In the genomic region with DNA sequence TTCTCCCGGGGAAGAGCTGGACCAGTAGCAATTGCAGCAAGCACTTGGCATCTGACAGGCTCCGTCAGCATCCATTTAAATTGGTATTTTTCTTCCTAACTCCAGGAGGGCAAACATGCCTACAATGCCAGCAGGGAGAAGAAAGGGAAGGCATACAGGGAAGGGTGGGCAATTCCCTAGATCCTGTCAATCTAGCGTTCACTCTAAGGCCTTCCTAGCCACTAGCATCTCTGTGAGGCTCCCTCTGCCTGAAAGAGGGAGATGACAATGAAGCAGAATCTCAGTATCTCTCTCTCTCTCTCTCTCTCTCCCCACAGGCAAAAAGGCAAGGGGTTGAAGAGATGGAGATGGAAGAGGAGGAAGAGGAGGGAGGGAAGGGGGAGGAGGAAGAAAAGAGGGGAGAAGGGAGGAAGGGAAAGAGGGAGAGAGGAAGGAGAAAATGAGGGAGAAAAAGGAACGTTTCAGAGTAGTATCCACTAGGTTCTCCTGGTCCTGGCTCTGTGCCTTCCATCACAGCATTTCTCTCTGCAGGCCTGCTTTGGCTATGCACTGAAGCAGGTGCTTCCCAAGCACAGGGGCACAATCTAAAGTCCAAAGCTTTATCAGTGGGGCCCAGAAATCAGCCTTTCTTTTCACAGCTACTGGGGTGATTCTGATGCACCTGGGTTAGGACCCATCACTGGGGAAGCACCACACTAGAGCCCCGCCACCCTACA, we compare ENCODE assay signal across 30 mouse cellular contexts.
DNase-seq lines count a peak whose midpoint lies in the region; ATAC-seq lines count a peak whose summit lies in the region.
"Had no signal": no experiment of that assay in that cellular context is flagged by ENCODE, and none has a peak within 500 bp of the region (broad histone marks: within the 10 kb centered on the region; RNA-seq: fewer than 3 reads in every experiment).

No protein-coding gene starts in this region.

- no peak overlapping the region for H3K4me3 ChIP-seq in hindbrain, embryonic 13.5 days
- H3K4me3 ChIP-seq in hindbrain, embryonic 10.5 days = no peak overlapping the region
- no peak overlapping the region for H3K4me3 ChIP-seq in midbrain, embryonic 15.5 days
- H3K4me3 ChIP-seq in midbrain, embryonic 11.5 days (ENCODE audit: low read depth, low read length) = no peak overlapping the region
- H3K4me3 ChIP-seq: embryonic facial prominence, embryonic 13.5 days; forebrain, embryonic 10.5 days; gastrocnemius, adult 2 months; heart, adult 2 months; heart, embryonic 12.5 days; kidney, embryonic 15.5 days; neural tube, embryonic 15.5 days had no signal

- no peak overlapping the region for H3K27ac ChIP-seq in hindbrain, embryonic 13.5 days
- no peak overlapping the region for H3K27ac ChIP-seq in hindbrain, embryonic 10.5 days
- H3K27ac ChIP-seq in midbrain, embryonic 15.5 days = no peak overlapping the region
- no peak overlapping the region for H3K27ac ChIP-seq in midbrain, embryonic 11.5 days (ENCODE audit: low read depth, low read length)
- H3K27ac ChIP-seq: embryonic facial prominence, embryonic 13.5 days; forebrain, embryonic 10.5 days; gastrocnemius, adult 2 months; heart, adult 2 months; kidney, embryonic 15.5 days; liver, embryonic 14.5 days; macrophage; neural tube, embryonic 15.5 days; stomach, postnatal 0 days had no signal

- 0 out of 2 replicates have a peak, but pooled peaks have one; percentile 43 for ATAC-seq in hindbrain, embryonic 13.5 days (ENCODE audit: low FRiP score)
- 0 out of 2 replicates have a peak, but pooled peaks have one; percentile 39 for ATAC-seq in midbrain, embryonic 15.5 days (replicated peaks)
- no peak for ATAC-seq in midbrain, embryonic 11.5 days (ENCODE audit: low FRiP score)

- no peak overlapping the region for H3K4me2 ChIP-seq in hindbrain, embryonic 13.5 days
- no peak overlapping the region for H3K4me2 ChIP-seq in midbrain, embryonic 15.5 days
- no peak overlapping the region for H3K4me2 ChIP-seq in midbrain, embryonic 11.5 days
- H3K4me2 ChIP-seq: embryonic facial prominence, embryonic 13.5 days; heart, embryonic 12.5 days; kidney, embryonic 15.5 days; neural tube, embryonic 15.5 days had no signal

- peaks cover 54% of the 10 kb centered on the region; the same call in 1 of the 2 replicates for H3K27me3 ChIP-seq in hindbrain, embryonic 13.5 days
- peaks cover 82% of the 10 kb centered on the region for H3K27me3 ChIP-seq in hindbrain, embryonic 10.5 days (ENCODE audit: insufficient read depth, poor library complexity, severe bottlenecking)
- H3K27me3 ChIP-seq in midbrain, embryonic 15.5 days (replicated peaks) = peaks cover 25% of the 10 kb centered on the region
- H3K27me3 ChIP-seq in midbrain, embryonic 11.5 days (ENCODE audit: control insufficient read depth, insufficient read depth, low read length) = peaks cover 17% of the 10 kb centered on the region

- H3K9ac ChIP-seq in hindbrain, embryonic 13.5 days = no peak overlapping the region
- H3K9ac ChIP-seq in midbrain, embryonic 15.5 days = no peak overlapping the region
- H3K9ac ChIP-seq in midbrain, embryonic 11.5 days (ENCODE audit: low read length) = no peak overlapping the region
- H3K9ac ChIP-seq: embryonic facial prominence, embryonic 13.5 days; heart, embryonic 12.5 days; kidney, embryonic 15.5 days; liver, embryonic 14.5 days; neural tube, embryonic 15.5 days had no signal

- H3K4me1 ChIP-seq in hindbrain, embryonic 13.5 days (replicated peaks) = peaks cover 3% of the 10 kb centered on the region
- H3K4me1 ChIP-seq in hindbrain, embryonic 10.5 days (replicated peaks) = no peaks in the 10 kb centered on the region
- H3K4me1 ChIP-seq in midbrain, embryonic 15.5 days = no peaks in the 10 kb centered on the region
- no peaks in the 10 kb centered on the region for H3K4me1 ChIP-seq in midbrain, embryonic 11.5 days (ENCODE audit: control insufficient read depth, insufficient read depth, low read length)
- H3K4me1 ChIP-seq: embryonic facial prominence, embryonic 13.5 days; forebrain, embryonic 10.5 days; heart, embryonic 12.5 days; kidney, embryonic 15.5 days; neural tube, embryonic 15.5 days had no signal

- H3K9me3 ChIP-seq in hindbrain, embryonic 13.5 days = no peaks in the 10 kb centered on the region
- H3K9me3 ChIP-seq in hindbrain, embryonic 10.5 days = no peaks in the 10 kb centered on the region
- H3K9me3 ChIP-seq in midbrain, embryonic 15.5 days = no peaks in the 10 kb centered on the region
- H3K9me3 ChIP-seq in midbrain, embryonic 11.5 days (ENCODE audit: control insufficient read depth, low read length) = no peaks in the 10 kb centered on the region
- H3K9me3 ChIP-seq: embryonic facial prominence, embryonic 13.5 days; forebrain, embryonic 10.5 days; G1E; heart, embryonic 12.5 days; kidney, embryonic 15.5 days; neural tube, embryonic 15.5 days had no signal

- no peaks in the 10 kb centered on the region for H3K36me3 ChIP-seq in hindbrain, embryonic 13.5 days
- H3K36me3 ChIP-seq in hindbrain, embryonic 10.5 days = no peaks in the 10 kb centered on the region
- H3K36me3 ChIP-seq in midbrain, embryonic 15.5 days (replicated peaks) = no peaks in the 10 kb centered on the region
- H3K36me3 ChIP-seq in midbrain, embryonic 11.5 days (ENCODE audit: control insufficient read depth, insufficient read depth, low read length) = no peaks in the 10 kb centered on the region
- H3K36me3 ChIP-seq: embryonic facial prominence, embryonic 13.5 days; forebrain, embryonic 10.5 days; G1E; heart, embryonic 12.5 days; kidney, embryonic 15.5 days; neural tube, embryonic 15.5 days had no signal

- DNase-seq in cerebellum, postnatal 10 days = peak; percentile 57 to 64
- no peak for DNase-seq in cerebellum, adult 9-11 months
- DNase-seq in hindbrain, embryonic 10.5 days (ENCODE audit: low spot score) = no peak
- DNase-seq in midbrain, embryonic 11.5 days (ENCODE audit: low spot score, missing footprints) = no peak
- no peak for DNase-seq in adrenal gland, adult 8-10 months
- DNase-seq: adrenal gland, postnatal 10 days; cerebellum, adult 18-20 months; gastrocnemius, adult 2 months; gastrocnemius, postnatal 36 days; heart, adult 2 months; heart, postnatal 4 days; kidney, adult 18-20 months; kidney, postnatal 25 days; liver; lung, adult 2 months; lung, postnatal 10 days; right cerebral cortex, adult 18-20 months; thymus, adult 18-20 months; thymus, postnatal 25 days had no signal

- 42% methylated on average over 5 of the region's 5 CpGs for WGBS in hindbrain, embryonic 13.5 days
- 48% methylated on average over 5 of the region's 5 CpGs for WGBS in hindbrain, embryonic 10.5 days
- WGBS in midbrain, embryonic 15.5 days = 52% methylated on average over 5 of the region's 5 CpGs
- WGBS in midbrain, embryonic 11.5 days = 51% methylated on average over 5 of the region's 5 CpGs

Comparison
In these comparisons a context has a peak if more than half of its experiments do, and no peak if none do; other contexts are left out.
1. DNase-seq: peak in cerebellum, postnatal 10 days (2 of 2); none in cerebellum, adult 9-11 months (single experiment), hindbrain, embryonic 10.5 days (single experiment), midbrain, embryonic 11.5 days (single experiment) and adrenal gland, adult 8-10 months (single experiment).